Mouse (Mus musculus) MEL (cell line): ENCODE measurements at regions not wholly inside any gene's neighbourhood (a gene's known extent, or its start where the extent isn't known, plus 50 kb on each side); places are given as distances from the start of the nearest gene placed in this dataset.

ENCODE experiments used
- CHD1 ChIP-seq: IDR thresholded peaks from 2 replicates; pipeline ENCODE4 v1.6.1; 2012; ENCODE audit warnings: low read depth, mild to moderate bottlenecking, inconsistent platforms, low read length, improper control_type of control experiment
- CTCF ChIP-seq, 3 experiments: IDR thresholded peaks in 2 of 3; conservative IDR thresholded peaks in 1 of 3; 2 replicates each; pipeline ENCODE4 v1.5.1; 2011 to 2012; ENCODE audit warnings: low read length in 3 of 3, low read depth in 2 of 3, mild to moderate bottlenecking in 2 of 3, improper control_type of control experiment in 1 of 3, inconsistent platforms in 1 of 3, mixed read lengths in 1 of 3, moderate library complexity in 1 of 3; ENCODE audit not compliant: control insufficient read depth in 1 of 3, insufficient read depth in 1 of 3, poor library complexity in 1 of 3, severe bottlenecking in 1 of 3
- ETS1 ChIP-seq: IDR thresholded peaks from 2 replicates; pipeline ENCODE4 v1.6.1; 2012; ENCODE audit warnings: low read depth, mild to moderate bottlenecking, inconsistent platforms, low read length, improper control_type of control experiment, moderate library complexity
- GATA1 ChIP-seq: IDR thresholded peaks from 2 replicates; pipeline ENCODE4 v1.6.1; 2011; ENCODE audit warnings: low read depth, low read length, improper control_type of control experiment
- MEF2A ChIP-seq: IDR thresholded peaks from 2 replicates; pipeline ENCODE4 v1.6.1; 2014; ENCODE audit warnings: low read depth, mild to moderate bottlenecking, inconsistent platforms, low read length, improper control_type of control experiment; ENCODE audit not compliant: poor library complexity, insufficient replicate concordance, severe bottlenecking; ENCODE audit errors: extremely low read depth
- MXI1 ChIP-seq: IDR thresholded peaks from 2 replicates; pipeline ENCODE4 v1.6.1; 2011; ENCODE audit warnings: mild to moderate bottlenecking, low read depth, low read length, improper control_type of control experiment
- USF1 ChIP-seq: IDR thresholded peaks from 2 replicates; pipeline ENCODE4 v1.6.1; 2014; ENCODE audit warnings: low read depth, mild to moderate bottlenecking, inconsistent platforms, low read length, improper control_type of control experiment, moderate library complexity

GRCm38 (mm10) chr1:10794074-10794783 lies 619.7 kb upstream of the A830018L16Rik start:
- TF ChIP-seq CHD1 (no peak), CTCF (IDR thresholded peaks at IDR 0.05 in 2 of 3, conservative IDR thresholded peaks at IDR 0.05 in 1 of 3; ENCODE audit: control insufficient read depth in 1 of 3, insufficient read depth in 1 of 3, low read depth in 2 of 3, low read length in 3 of 3, poor library complexity in 1 of 3, severe bottlenecking in 1 of 3) (no peak), GATA1 (no peak), ETS1 (no peak), MEF2A (no peak), USF1 (no peak), MXI1 (no peak)
